8 mouse cellular contexts compared by ENCODE assay signal in genomic region chr15:80797757-80798156, GRCm38 (mm10).
DNase-seq lines count a peak whose midpoint lies in the region; ATAC-seq and TF ChIP-seq lines count a peak whose summit lies in the region.

No protein-coding gene starts in this region.

- H3K4me2 ChIP-seq in forebrain, embryonic 16.5 days (ENCODE audit: low read length), result peak overlapping the region; percentile 72
- peak overlapping the region; percentile 60 for H3K4me2 ChIP-seq in intestine, embryonic 14.5 days (ENCODE audit: low read length)
- peak overlapping the region; percentile 69 for H3K4me2 ChIP-seq in lung, embryonic 14.5 days
- peak overlapping the region; percentile 72 for H3K4me2 ChIP-seq in neural tube, embryonic 15.5 days

- H3K27me3 ChIP-seq in G1E (ENCODE audit: insufficient read depth, low read length), result no peaks in the 10 kb centered on the region
- no peaks in the 10 kb centered on the region for H3K27me3 ChIP-seq in forebrain, embryonic 16.5 days (replicated peaks; ENCODE audit: control insufficient read depth, insufficient read depth, low read length)
- no peaks in the 10 kb centered on the region for H3K27me3 ChIP-seq in intestine, embryonic 14.5 days (replicated peaks; ENCODE audit: control insufficient read depth, insufficient read depth, low read length)
- H3K27me3 ChIP-seq in lung, embryonic 14.5 days (ENCODE audit: insufficient read depth, low read length), result no peaks in the 10 kb centered on the region
- no peaks in the 10 kb centered on the region for H3K27me3 ChIP-seq in neural tube, embryonic 15.5 days (replicated peaks)

- H3K9ac ChIP-seq in forebrain, embryonic 16.5 days (replicated peaks; ENCODE audit: low read depth, low read length), result peak overlapping the region; percentile 69
- H3K9ac ChIP-seq in intestine, embryonic 14.5 days (ENCODE audit: low read length), result peak overlapping the region; percentile 42
- peak overlapping the region; percentile 60 for H3K9ac ChIP-seq in lung, embryonic 14.5 days
- peak overlapping the region; percentile 67 for H3K9ac ChIP-seq in neural tube, embryonic 15.5 days (replicated peaks)

- DNase-seq in A20 (ENCODE audit: low read depth, low spot score) (peak; percentile 75), G1E (ENCODE audit: low spot score) (peak; percentile 6)
- peak; percentile 44 to 50 for DNase-seq in cerebellum, adult 18-20 months
- peak; percentile 63 for DNase-seq in intestine, embryonic 14.5 days (ENCODE audit: low spot score)
- DNase-seq in lung, embryonic 14.5 days, result peak; percentile 67
- peak; percentile 42 for DNase-seq in urinary bladder, postnatal 14 days (ENCODE audit: low spot score)

- WGBS in forebrain, embryonic 16.5 days, result 1% methylated on average over 6 of the region's 6 CpGs
- WGBS in intestine, embryonic 14.5 days, result 0% methylated on average over 6 of the region's 6 CpGs
- 1% methylated on average over 6 of the region's 6 CpGs for WGBS in lung, embryonic 14.5 days
- WGBS in neural tube, embryonic 15.5 days, result 0% methylated on average over 6 of the region's 6 CpGs

- peak overlapping the region; percentile 68 for H3K4me3 ChIP-seq in G1E (ENCODE audit: low read depth, low read length)
- peak overlapping the region; percentile 49 for H3K4me3 ChIP-seq in forebrain, embryonic 16.5 days (replicated peaks; ENCODE audit: low read length)
- H3K4me3 ChIP-seq in intestine, embryonic 14.5 days (ENCODE audit: low read depth, low read length), result peak overlapping the region; percentile 88
- H3K4me3 ChIP-seq in lung, embryonic 14.5 days (ENCODE audit: low read depth, low read length), result peak overlapping the region; percentile 54
- peak overlapping the region; percentile 55 for H3K4me3 ChIP-seq in neural tube, embryonic 15.5 days (replicated peaks)

- ATAC-seq in G1E (ENCODE audit: extremely low read depth, insufficient number of reproducible peaks, low FRiP score, poor library complexity, severe bottlenecking), result peak; percentile 35; the same call in 1 of the 2 replicates
- ATAC-seq in forebrain, embryonic 16.5 days, result peak; percentile 45
- ATAC-seq in intestine, embryonic 14.5 days (replicated peaks; ENCODE audit: low FRiP score, low TSS enrichment, low read depth), result peak; percentile 79
- ATAC-seq in lung, embryonic 14.5 days (ENCODE audit: insufficient read depth), result peak; percentile 67
- ATAC-seq in neural tube, embryonic 15.5 days (ENCODE audit: low FRiP score), result peak; percentile 66

- H3K4me1 ChIP-seq in G1E (ENCODE audit: insufficient read depth, low read depth, low read length), result peaks cover 31% of the 10 kb centered on the region
- peaks cover 28% of the 10 kb centered on the region for H3K4me1 ChIP-seq in forebrain, embryonic 16.5 days (replicated peaks; ENCODE audit: control insufficient read depth, insufficient read depth, low read length)
- H3K4me1 ChIP-seq in intestine, embryonic 14.5 days (replicated peaks; ENCODE audit: control insufficient read depth, insufficient read depth, low read length), result peaks cover 24% of the 10 kb centered on the region
- peaks cover 7% of the 10 kb centered on the region; the same call in 1 of the 2 replicates for H3K4me1 ChIP-seq in lung, embryonic 14.5 days (ENCODE audit: insufficient read depth)
- peaks cover 36% of the 10 kb centered on the region for H3K4me1 ChIP-seq in neural tube, embryonic 15.5 days

- no peaks in the 10 kb centered on the region for H3K36me3 ChIP-seq in G1E (replicated peaks)
- H3K36me3 ChIP-seq in forebrain, embryonic 16.5 days (ENCODE audit: control insufficient read depth, insufficient read depth), result no peaks in the 10 kb centered on the region
- no peaks in the 10 kb centered on the region for H3K36me3 ChIP-seq in intestine, embryonic 14.5 days (ENCODE audit: control insufficient read depth, insufficient read depth, low read length)
- H3K36me3 ChIP-seq in lung, embryonic 14.5 days (ENCODE audit: insufficient read depth), result no peaks in the 10 kb centered on the region
- no peaks in the 10 kb centered on the region for H3K36me3 ChIP-seq in neural tube, embryonic 15.5 days

- H3K27ac ChIP-seq in forebrain, embryonic 16.5 days (ENCODE audit: low read length), result peak overlapping the region; percentile 95
- peak overlapping the region; percentile 64 for H3K27ac ChIP-seq in intestine, embryonic 14.5 days (ENCODE audit: low read depth)
- H3K27ac ChIP-seq in lung, embryonic 14.5 days (ENCODE audit: low read depth), result peak overlapping the region; percentile 93
- H3K27ac ChIP-seq in neural tube, embryonic 15.5 days (replicated peaks), result peak overlapping the region; percentile 90

- no peak for TF ChIP-seq CTCF in G1E (IDR thresholded peaks at IDR 0.05; ENCODE audit: low read depth, low read length)
- TF ChIP-seq CTCF in lung, embryonic 14.5 days (IDR thresholded peaks at IDR 0.05; ENCODE audit: low read depth), result no peak

- H3K9me3 ChIP-seq in G1E (replicated peaks), result no peaks in the 10 kb centered on the region
- H3K9me3 ChIP-seq in forebrain, embryonic 16.5 days (ENCODE audit: control insufficient read depth, low read length), result no peaks in the 10 kb centered on the region
- H3K9me3 ChIP-seq in intestine, embryonic 14.5 days (ENCODE audit: control insufficient read depth, low read length), result no peaks in the 10 kb centered on the region
- no peaks in the 10 kb centered on the region for H3K9me3 ChIP-seq in lung, embryonic 14.5 days (ENCODE audit: low read depth, low read length)
- no peaks in the 10 kb centered on the region for H3K9me3 ChIP-seq in neural tube, embryonic 15.5 days (replicated peaks)

Comparison
In these comparisons a context has a peak if more than half of its experiments do, and no peak if none do; other contexts are left out.
1. Peak in every context shown above with its lines: DNase-seq, ATAC-seq, H3K4me3 ChIP-seq and H3K27ac ChIP-seq.
2. DNase-seq: peak in every context shown above with its lines; median percentile 75 in A20; 67 in lung, embryonic 14.5 days; 63 in intestine, embryonic 14.5 days; 47 in cerebellum, adult 18-20 months; 42 in urinary bladder, postnatal 14 days; 6 in G1E.